Mouse (Mus musculus): ENCODE measurements around the gene Onecut3.

The Onecut3 gene

GRCm38 (mm10) chr10:80503599-80504220, 9.1 kb downstream of the Onecut3 start:
- DNase-seq (ENCODE audit: low read depth, low spot score), result no peak

DNA sequence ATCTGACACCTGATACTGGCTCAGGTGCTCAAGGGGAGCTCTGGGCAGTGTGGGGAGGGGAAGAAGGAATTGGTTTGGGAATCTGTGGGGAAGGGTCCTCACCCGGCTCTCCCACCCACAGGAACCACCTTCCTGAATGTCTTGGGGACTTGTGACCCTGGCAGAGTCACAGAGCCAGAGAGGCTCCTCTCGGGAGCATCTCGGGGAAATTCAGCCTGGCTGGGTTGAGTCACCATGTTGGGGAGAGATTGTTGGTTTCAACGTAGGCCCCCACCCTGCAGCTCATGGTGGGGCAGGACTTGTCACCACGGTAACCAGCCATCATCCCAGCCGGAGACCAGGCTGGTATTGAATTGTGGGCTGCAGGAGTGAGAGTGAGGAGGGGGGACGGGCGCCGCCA, 10.1 kb downstream of the Onecut3 start:
- DNase-seq (ENCODE audit: low read depth, low spot score), result no peak

DNA sequence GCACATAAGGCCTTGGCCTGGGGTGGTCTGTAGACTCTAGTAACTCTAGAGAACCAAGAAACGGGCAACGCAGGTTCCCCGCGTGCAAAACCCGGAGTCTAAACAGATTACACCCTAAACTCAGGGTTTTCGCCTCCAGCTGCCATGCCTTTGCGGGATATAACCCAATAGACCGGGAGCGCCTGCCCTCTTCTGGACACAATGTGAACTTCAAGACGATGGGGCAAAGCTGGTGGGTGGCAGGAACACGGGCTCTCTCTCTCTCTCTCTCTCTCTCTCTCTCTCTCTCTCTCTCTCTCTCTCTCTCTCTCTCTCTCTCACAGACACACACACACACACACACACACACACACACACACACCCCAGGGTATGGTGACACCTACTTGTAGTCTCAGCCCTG, 11.6 kb downstream of the Onecut3 start:
- peak; percentile 4 for DNase-seq (ENCODE audit: low read depth, low spot score)

DNA sequence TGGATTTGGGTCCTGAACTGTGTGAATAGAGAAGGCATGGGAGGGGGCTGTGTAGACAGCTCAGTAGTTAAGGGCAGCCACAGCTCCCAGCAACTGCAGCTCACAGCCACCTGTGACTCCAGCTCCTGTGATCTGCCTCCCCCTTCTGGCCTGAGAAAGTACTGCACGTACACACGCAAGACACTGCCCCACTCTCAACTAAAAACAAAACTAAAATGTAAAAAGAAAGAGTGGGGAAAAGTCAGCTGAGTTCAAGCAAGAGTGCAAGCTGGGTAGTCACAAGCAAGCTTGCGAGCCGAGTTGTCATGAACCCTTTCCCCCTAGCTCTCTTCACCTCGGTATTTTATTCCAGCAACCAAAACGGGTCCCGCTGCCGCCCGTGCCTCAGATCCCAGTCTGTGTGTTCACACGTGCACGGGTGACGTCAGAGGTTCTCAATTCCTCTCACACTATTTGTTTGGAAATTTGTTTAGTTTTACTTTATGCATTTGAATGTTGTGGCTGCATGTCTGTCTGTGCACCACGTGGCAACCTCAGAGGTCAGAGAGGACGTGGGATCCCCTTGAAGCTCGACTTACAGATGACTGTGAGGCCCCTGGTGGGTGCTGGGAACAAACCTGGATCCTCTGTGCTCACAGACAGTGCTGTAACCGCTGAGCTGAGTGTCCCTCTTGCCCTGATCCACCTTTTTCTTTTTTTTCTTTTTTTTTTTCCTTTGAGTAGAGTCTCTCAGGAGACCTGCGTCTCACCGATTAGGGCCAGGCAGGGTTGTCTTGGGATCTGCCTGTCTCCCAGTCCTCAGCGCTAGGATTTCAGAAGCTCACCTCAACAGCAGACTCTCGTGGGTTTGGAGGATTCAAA, 15.0 kb downstream of the Onecut3 start:
- peak; percentile 23 for DNase-seq (ENCODE audit: low read depth, low spot score)

DNA sequence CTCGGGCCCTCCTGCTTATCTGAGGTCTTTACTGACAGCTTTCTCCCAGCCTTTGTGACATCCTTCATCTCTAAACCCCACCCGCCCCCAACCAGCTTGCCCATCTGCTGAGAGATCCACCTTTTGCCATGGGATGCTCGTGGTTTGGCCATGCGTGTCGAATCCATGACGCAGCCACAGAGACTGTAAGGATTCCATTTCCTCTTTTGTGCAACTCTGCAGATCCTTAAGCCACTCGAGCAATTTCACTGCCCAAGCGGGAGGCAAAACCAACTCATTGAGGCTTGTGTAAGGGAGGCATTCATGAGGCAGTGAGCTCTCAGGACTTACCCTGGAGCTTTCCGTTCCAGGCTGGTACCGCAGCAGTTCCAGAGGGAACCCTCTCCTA, 15.6 kb downstream of the Onecut3 start:
- no peak for DNase-seq (ENCODE audit: low read depth, low spot score)

GRCm38 (mm10) chr10:80513739-80514138, 19.1 kb downstream of the Onecut3 start:
- DNase-seq (ENCODE audit: low read depth, low spot score), result no peak

- no peak for DNase-seq (ENCODE audit: low read depth, low spot score)
Measured at GRCm38 (mm10) chr10:80519287-80519686, 24.7 kb downstream of the Onecut3 start.

GRCm38 (mm10) chr10:80523299-80523698, 28.7 kb downstream of the Onecut3 start:
- no peak for DNase-seq (ENCODE audit: low read depth, low spot score)

- no peak for DNase-seq (ENCODE audit: low read depth, low spot score)
Measured at GRCm38 (mm10) chr10:80526172-80526571, 31.5 kb downstream of the Onecut3 start.

GRCm38 (mm10) chr10:80532783-80533182, 38.1 kb downstream of the Onecut3 start:
- DNase-seq (ENCODE audit: low read depth, low spot score), result no peak

GRCm38 (mm10) chr10:80533704-80534103, 39.1 kb downstream of the Onecut3 start:
- DNase-seq (ENCODE audit: low read depth, low spot score), result no peak

- no peak for DNase-seq (ENCODE audit: low read depth, low spot score)
Measured at GRCm38 (mm10) chr10:80535071-80535470, 40.4 kb downstream of the Onecut3 start.

GRCm38 (mm10) chr10:80535711-80536110, 41.1 kb downstream of the Onecut3 start:
- no peak for DNase-seq (ENCODE audit: low read depth, low spot score)

DNA sequence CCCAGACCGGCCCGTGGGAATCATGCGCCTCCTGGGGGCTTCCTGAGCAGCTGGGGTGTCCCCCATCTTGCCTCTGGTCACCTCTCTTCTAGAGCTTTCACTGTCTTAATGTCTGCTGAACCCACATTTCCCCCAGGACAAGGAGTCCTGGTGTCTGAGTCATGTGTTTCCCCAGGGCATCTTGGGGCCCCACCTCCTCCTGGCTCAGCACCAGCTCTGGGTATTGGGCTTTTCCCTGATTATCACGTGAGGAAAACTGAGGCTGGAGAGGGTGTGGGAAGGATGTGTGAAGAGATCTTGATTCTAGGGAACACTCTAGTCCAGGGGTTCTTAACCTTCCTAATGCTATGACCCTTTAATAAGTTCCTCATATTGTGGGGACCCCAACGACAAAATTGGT, 43.5 kb downstream of the Onecut3 start:
- DNase-seq (ENCODE audit: low read depth, low spot score), result no peak

- DNase-seq (ENCODE audit: low read depth, low spot score), result no peak
Measured at GRCm38 (mm10) chr10:80538710-80539394, 44.2 kb downstream of the Onecut3 start, which contains the start of gene Atp8b3. Atp8b3 (minus strand) TSS chr10:80539124.

GRCm38 (mm10) chr10:80539493-80539892, 44.9 kb downstream of the Onecut3 start:
- no peak for DNase-seq (ENCODE audit: low read depth, low spot score)

DNA sequence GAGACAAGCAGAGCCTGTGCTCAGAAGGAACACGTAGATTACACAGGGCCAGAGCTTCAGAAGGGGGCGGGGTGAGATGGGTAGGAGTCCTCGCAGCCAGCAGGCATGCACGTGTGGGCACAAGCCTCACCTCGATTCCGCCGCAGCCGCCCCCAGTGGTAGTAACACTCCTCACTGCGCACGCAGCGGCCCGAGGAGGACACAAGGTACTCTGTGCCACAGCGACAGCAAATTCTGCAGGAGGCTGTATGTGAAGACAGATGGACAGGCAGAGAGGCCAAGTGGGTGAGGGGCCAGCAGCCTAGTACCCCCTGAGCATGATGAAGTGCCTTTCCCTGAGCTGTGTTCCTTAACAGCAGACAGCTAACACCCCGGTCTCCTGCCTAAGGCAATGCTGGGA, 49.2 kb downstream of the Onecut3 start:
- no peak for DNase-seq (ENCODE audit: low read depth, low spot score)

DNA sequence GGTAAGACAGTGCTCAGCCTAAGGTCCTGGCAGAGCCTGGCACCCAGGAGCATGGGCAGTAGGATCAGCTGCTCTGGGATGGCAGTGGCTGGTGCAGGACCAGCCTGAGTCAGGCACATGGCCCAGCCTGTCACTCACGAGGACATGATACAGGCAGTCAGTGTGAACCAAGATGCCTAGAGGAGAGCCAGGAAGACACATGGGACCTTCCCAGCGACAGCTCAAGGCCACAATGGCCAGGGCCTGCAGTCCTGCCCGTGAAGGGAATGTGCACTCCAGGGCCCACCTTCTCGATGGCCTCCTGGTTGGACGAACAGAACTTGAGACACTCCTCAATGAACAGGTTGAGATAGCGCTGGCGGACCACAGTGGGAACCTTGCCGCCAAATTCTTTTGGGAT, 51.0 kb downstream of the Onecut3 start:
- DNase-seq (ENCODE audit: low read depth, low spot score), result no peak

- DNase-seq (ENCODE audit: low read depth, low spot score), result no peak
Measured at GRCm38 (mm10) chr10:80546945-80547344, 52.3 kb downstream of the Onecut3 start.

GRCm38 (mm10) chr10:80547539-80547938, 52.9 kb downstream of the Onecut3 start:
- no peak for DNase-seq (ENCODE audit: low read depth, low spot score)

- DNase-seq (ENCODE audit: low read depth, low spot score), result no peak
Measured at GRCm38 (mm10) chr10:80548428-80549006, 53.9 kb downstream of the Onecut3 start.

GRCm38 (mm10) chr10:80549279-80549678, 54.6 kb downstream of the Onecut3 start:
- DNase-seq (ENCODE audit: low read depth, low spot score), result no peak

Data from telencephalon, adult 2 months (tissue).